Mouse (Mus musculus) bone marrow macrophage, adult 2 months (primary cell): ENCODE measurements around the gene Mapkapk3. TPM values are rescaled to one million over a fixed set of nuclear protein-coding genes. Genes with fewer than 3 reads are reported as not detected.

Experiments
- H3K27ac ChIP-seq: 2 replicates; pipeline ENCODE4 v1.5.1; 2012; ENCODE audit warnings: low read depth, low read length; ENCODE audit not compliant: insufficient read depth
- H3K4me1 ChIP-seq: 2 replicates; pipeline ENCODE4 v1.6.1; 2012; ENCODE audit warnings: low read length; ENCODE audit not compliant: control insufficient read depth, insufficient read depth
- H3K4me3 ChIP-seq: 2 replicates; pipeline ENCODE4 v1.5.1; 2012; ENCODE audit warnings: mild to moderate bottlenecking, low read length, moderate library complexity; ENCODE audit not compliant: insufficient read depth
- CTCF ChIP-seq: IDR thresholded peaks from 2 replicates; pipeline ENCODE4 v1.5.1; 2012; ENCODE audit warnings: low read depth, mild to moderate bottlenecking, low read length, moderate library complexity
- POLR2A ChIP-seq: IDR thresholded peaks from 2 replicates; pipeline ENCODE4 v1.6.1; 2012; ENCODE audit warnings: mild to moderate bottlenecking, low read depth, low read length, borderline replicate concordance
- polyA plus RNA-seq: library from polyadenylated mRNA; stranded (reverse); fragments of >200 nt; gene quantifications from 2 replicates; pipeline ENCODE4 v1.2.4, GENCODE M21; 2012; ENCODE audit not compliant: missing spikeins, insufficient read depth, insufficient read length

Mapkapk3 gene
- 51.9 and 53.6 TPM in 2 replicates for polyA plus RNA-seq

GRCm38 (mm10) chr9:107289211-107290076 is at the start of gene Mapkapk3:
TSS of gene Mapkapk3 (minus strand) at chr9:107289877.
- TF ChIP-seq POLR2A (peak; percentile 83), CTCF (no peak)
- Histone ChIP-seq H3K4me3 (peak within 1 kb of the TSS; percentile 83), H3K27ac (peak within 1 kb of the TSS; percentile 89), H3K4me1 (peaks cover 44% of the 10 kb centered on the region)

GRCm38 (mm10) chr9:107338172-107338883 is 48.7 kb upstream of the Mapkapk3 start, which contains the start of gene Hemk1:
TSS of gene Hemk1 (minus strand) at chr9:107338350.
- TF ChIP-seq POLR2A (no peak), CTCF (no peak)
- Histone ChIP-seq H3K4me3 (peak within 1 kb of the TSS; percentile 84), H3K27ac (peak within 1 kb of the TSS; percentile 2; the same call in 1 of the 2 replicates), H3K4me1 (0 out of 2 replicates have a peak, but pooled peaks cover 7% of the 10 kb centered on the region)

GRCm38 (mm10) chr9:107336386-107336785 is 46.7 kb upstream of the Mapkapk3 start:
- Histone ChIP-seq H3K4me1 (0 out of 2 replicates have a peak, but pooled peaks cover 7% of the 10 kb centered on the region), H3K27ac (no peak overlapping the region), H3K4me3 (no peak overlapping the region)
- TF ChIP-seq POLR2A: no peak
- no peak for TF ChIP-seq CTCF

- no peak overlapping the region for H3K27ac ChIP-seq
- 0 out of 2 replicates have a peak, but pooled peaks cover 5% of the 10 kb centered on the region for H3K4me1 ChIP-seq
- TF ChIP-seq POLR2A (no peak), CTCF (peak; percentile 51; the same call in 1 of the 2 replicates)
- H3K4me3 ChIP-seq: no peak overlapping the region
Observed at GRCm38 (mm10) chr9:107335909-107336308, 46.2 kb upstream of the Mapkapk3 start.

GRCm38 (mm10) chr9:107335046-107335445 is 45.4 kb upstream of the Mapkapk3 start:
- Histone ChIP-seq H3K27ac (no peak overlapping the region), H3K4me3 (no peak overlapping the region)
- TF ChIP-seq POLR2A (no peak), CTCF (no peak)

GRCm38 (mm10) chr9:107334356-107334755 is 44.7 kb upstream of the Mapkapk3 start:
- no peak for TF ChIP-seq CTCF
- no peak for TF ChIP-seq POLR2A
- no peak overlapping the region for H3K27ac ChIP-seq

More at GRCm38 (mm10) chr9:107335046-107335445, 45.4 kb upstream of the Mapkapk3 start:
- 0 out of 2 replicates have a peak, but pooled peaks cover 4% of the 10 kb centered on the region for H3K4me1 ChIP-seq

GRCm38 (mm10) chr9:107333686-107334085 is 44.0 kb upstream of the Mapkapk3 start:
- Histone ChIP-seq H3K4me1 (0 out of 2 replicates have a peak, but pooled peaks cover 1% of the 10 kb centered on the region), H3K4me3 (no peak overlapping the region)

More at GRCm38 (mm10) chr9:107334356-107334755, 44.7 kb upstream of the Mapkapk3 start:
- no peak overlapping the region for H3K4me3 ChIP-seq
- 0 out of 2 replicates have a peak, but pooled peaks cover 4% of the 10 kb centered on the region for H3K4me1 ChIP-seq

GRCm38 (mm10) chr9:107330791-107331190 is 41.1 kb upstream of the Mapkapk3 start:
- H3K27ac ChIP-seq: no peak overlapping the region
- H3K4me1 ChIP-seq: no peaks in the 10 kb centered on the region

More at GRCm38 (mm10) chr9:107333686-107334085, 44.0 kb upstream of the Mapkapk3 start:
- no peak overlapping the region for H3K27ac ChIP-seq
- TF ChIP-seq CTCF (no peak), POLR2A (no peak)

GRCm38 (mm10) chr9:107327879-107328620 is 38.4 kb upstream of the Mapkapk3 start:
- Histone ChIP-seq H3K27ac (no peak overlapping the region), H3K4me3 (no peak overlapping the region), H3K4me1 (peaks cover 6% of the 10 kb centered on the region)
- TF ChIP-seq CTCF: no peak
- no peak for TF ChIP-seq POLR2A

More at GRCm38 (mm10) chr9:107330791-107331190, 41.1 kb upstream of the Mapkapk3 start:
- H3K4me3 ChIP-seq: no peak overlapping the region
- no peak for TF ChIP-seq CTCF
